Mouse (Mus musculus) testis, adult 2 months (tissue): ENCODE results near the gene Syngr2.

Experiments
- CTCF ChIP-seq: fragments of 200-500 bp; IDR thresholded peaks from 2 replicates; pipeline ENCODE4 v1.5.1; 2012; ENCODE audit warnings: low read depth, mild to moderate bottlenecking, inconsistent platforms, low read length, moderate library complexity; ENCODE audit not compliant: control insufficient read depth, insufficient read depth, insufficient replicate concordance
- POLR2A ChIP-seq: fragments of 200-500 bp; IDR thresholded peaks from 2 replicates; pipeline ENCODE4 v1.6.1; 2012; ENCODE audit warnings: low read depth, mild to moderate bottlenecking, inconsistent platforms, low read length, moderate library complexity; ENCODE audit not compliant: control insufficient read depth

DNA sequence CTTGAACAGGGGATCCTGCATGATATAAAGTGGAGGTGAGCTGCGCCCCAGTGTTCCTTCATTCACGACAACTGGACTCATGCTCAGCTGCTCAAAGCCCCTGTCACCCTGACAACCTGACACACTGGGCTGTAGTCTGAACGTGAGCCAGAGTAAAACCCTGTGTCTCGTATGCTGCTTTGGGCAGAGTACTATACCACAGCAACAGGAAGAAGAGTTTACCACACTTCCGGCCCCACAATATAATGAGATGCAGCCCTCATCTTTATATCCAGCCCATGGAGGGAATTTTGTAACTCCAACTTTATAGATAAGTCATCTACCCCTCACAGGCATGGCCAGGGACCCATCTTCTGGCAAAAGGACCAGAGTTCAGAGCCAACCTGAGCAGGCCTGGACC, 32.4 kb upstream of the Syngr2 start:
- TF ChIP-seq POLR2A (no peak), CTCF (no peak)
